Mouse (Mus musculus): ENCODE measurements around the gene Rpl13a.

GRCm38 (mm10) chr7:45168656-45169055 lies 40.1 kb upstream of the Rpl13a start:
- no peak for TF ChIP-seq CTCF (IDR thresholded peaks at IDR 0.05; ENCODE audit: low read depth, low read length)
- TF ChIP-seq POLR2A (IDR thresholded peaks at IDR 0.05; ENCODE audit: borderline replicate concordance, low read depth, low read length): no peak

All from bone marrow macrophage, adult 2 months (primary cell).